Mouse (Mus musculus): Measurements from ENCODE around the gene Cox7a2. TPM values are rescaled to one million over a fixed set of nuclear protein-coding genes. Genes with fewer than 3 reads are reported as not detected.
A peak's percentile ranks its signal among the peaks of the same experiment; 100 is the strongest.

Gene Cox7a2
- polyA plus RNA-seq, 2 experiments = 279 to 577 TPM

GRCm38 (mm10) chr9:79796461-79797135 lies 36.9 kb upstream of the Cox7a2 start:
- Histone ChIP-seq H3K27me3 (ENCODE audit: control insufficient read depth, insufficient read depth, low read length) (no peaks in the 10 kb centered on the region), H3K9me3 (ENCODE audit: control insufficient read depth, low read length) (no peaks in the 10 kb centered on the region), H3K36me3 (replicated peaks; ENCODE audit: control insufficient read depth, insufficient read depth, low read depth) (no peaks in the 10 kb centered on the region), H3K4me1 (replicated peaks; ENCODE audit: control insufficient read depth in 2 of 2, insufficient read depth in 2 of 2, low read length in 1 of 2) (peaks cover 2 to 6% of the 10 kb centered on the region in 2 experiments), H3K4me2 (ENCODE audit: low read depth) (no peak overlapping the region), H3K27ac (no peak overlapping the region), H3K9ac (replicated peaks) (no peak overlapping the region), H3K4me3 (ENCODE audit: insufficient read depth in 1 of 2, low read depth in 2 of 2, low read length in 2 of 2) (no peak overlapping the region)
- no peak for DNase-seq (ENCODE audit: low read depth in 3 of 3, low spot score in 3 of 3)
- 53% methylated on average over 7 of the region's 7 CpGs for WGBS (ENCODE audit: insufficient replicate concordance)
- no peak for TF ChIP-seq EP300 (IDR thresholded peaks at IDR 0.05; ENCODE audit: low read depth)
- no peak for ATAC-seq (ENCODE audit: insufficient read depth)

DNA sequence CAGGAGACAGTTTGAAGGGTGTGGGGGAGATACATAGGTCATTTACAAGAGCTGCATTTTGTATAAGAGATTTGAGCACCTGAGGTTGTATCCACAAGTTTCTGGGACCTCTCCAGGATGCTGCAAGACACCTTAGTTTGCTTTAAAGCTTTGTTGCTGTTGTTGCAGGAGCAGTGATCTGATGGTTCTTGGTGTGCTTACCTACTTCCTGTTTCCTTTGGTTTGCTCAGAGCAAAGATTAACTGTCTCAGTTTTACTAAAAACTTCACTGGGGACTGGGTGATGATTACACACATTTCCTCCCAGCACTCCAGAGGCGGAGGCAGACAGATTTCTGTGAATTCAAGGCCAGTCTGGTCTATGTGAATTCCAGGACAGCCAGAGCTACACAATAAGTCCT lies 35.4 kb upstream of the Cox7a2 start:
- Histone ChIP-seq H3K27me3 (ENCODE audit: control insufficient read depth, insufficient read depth, low read length) (no peaks in the 10 kb centered on the region), H3K9ac (replicated peaks) (no peak overlapping the region), H3K4me2 (ENCODE audit: low read depth) (no peak overlapping the region), H3K4me3 (ENCODE audit: insufficient read depth in 1 of 2, low read depth in 2 of 2, low read length in 2 of 2) (no peak overlapping the region), H3K9me3 (ENCODE audit: control insufficient read depth, low read length) (no peaks in the 10 kb centered on the region), H3K4me1 (replicated peaks; ENCODE audit: control insufficient read depth in 2 of 2, insufficient read depth in 2 of 2, low read length in 1 of 2) (peaks cover 4 to 6% of the 10 kb centered on the region in 2 experiments), H3K27ac (no peak overlapping the region), H3K36me3 (replicated peaks; ENCODE audit: control insufficient read depth, insufficient read depth, low read depth) (no peaks in the 10 kb centered on the region)
- WGBS (ENCODE audit: insufficient replicate concordance) = 33% methylated on average over 1 of the region's 1 CpGs
- DNase-seq (ENCODE audit: low read depth in 3 of 3, low spot score in 3 of 3) (no peak), ATAC-seq (ENCODE audit: insufficient read depth) (no peak)
- no peak for TF ChIP-seq EP300 (IDR thresholded peaks at IDR 0.05; ENCODE audit: low read depth)
- TF ChIP-seq CTCF (IDR thresholded peaks at IDR 0.05; ENCODE audit: low read depth) = no peak

DNA sequence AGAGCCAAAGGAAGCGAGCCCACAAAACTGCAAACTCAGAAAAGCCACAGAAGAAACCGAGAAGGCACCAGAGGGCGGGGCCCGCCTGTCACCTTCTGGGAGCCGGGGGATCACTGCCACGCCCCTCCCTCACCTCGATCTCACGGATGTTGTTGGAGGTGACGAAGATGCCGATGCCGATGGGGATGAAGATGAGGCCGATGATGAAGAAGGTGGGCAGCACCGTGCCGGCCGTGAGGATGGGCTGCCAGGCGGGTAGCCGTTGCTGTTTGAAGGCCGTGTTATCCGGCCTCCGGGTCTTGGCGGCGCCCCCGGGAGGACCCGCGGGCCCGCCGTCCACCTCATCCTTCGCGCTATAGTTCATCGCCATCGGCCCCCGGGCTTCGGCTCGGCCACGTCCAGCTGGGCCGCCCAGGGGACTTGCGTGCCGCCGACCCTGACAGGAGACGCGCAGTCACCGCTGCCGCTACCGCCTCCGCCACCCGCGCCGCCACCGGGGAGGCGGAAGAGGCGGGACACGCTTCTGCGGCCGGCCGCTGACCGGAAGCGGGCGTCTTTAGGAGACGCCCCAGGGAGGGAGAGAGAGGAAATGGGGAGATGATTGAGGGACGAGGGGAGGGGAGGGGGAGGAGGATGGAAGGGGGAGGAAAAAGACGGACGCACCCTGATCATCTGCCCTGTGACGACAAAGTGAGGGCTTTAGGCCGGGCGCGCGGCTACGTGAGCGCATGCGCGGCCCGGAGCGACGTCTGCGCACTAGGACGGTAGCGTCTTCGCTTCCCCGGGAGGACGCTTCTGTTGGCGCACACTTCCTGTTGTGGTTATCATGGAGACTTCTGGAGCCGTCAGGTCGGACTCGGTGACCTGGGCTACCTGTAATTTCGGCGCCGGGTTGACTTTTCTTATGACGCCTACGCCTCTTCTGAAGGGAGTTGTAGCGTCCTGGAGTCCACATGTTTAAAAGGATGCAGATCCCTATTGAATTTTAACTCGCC lies 33.5 kb upstream of the Cox7a2 start, which contains the start of gene Tmem30a:
Gene Tmem30a (minus strand): TSS at position 667 of the 995 bp plus-strand sequence.
- under 1% methylated on average over 91 of the region's 91 CpGs for WGBS (ENCODE audit: insufficient replicate concordance)
- Histone ChIP-seq H3K4me1 (replicated peaks; ENCODE audit: control insufficient read depth in 2 of 2, insufficient read depth in 2 of 2, low read length in 1 of 2) (peaks cover 4 to 6% of the 10 kb centered on the region in 2 experiments), H3K9ac (replicated peaks) (peak within 1 kb of the TSS; percentile 92)

GRCm38 (mm10) chr9:79785794-79786085 lies 26.1 kb upstream of the Cox7a2 start:
- no peak overlapping the region for H3K27ac ChIP-seq
- TF ChIP-seq CTCF (IDR thresholded peaks at IDR 0.05; ENCODE audit: low read depth) (no peak), EP300 (IDR thresholded peaks at IDR 0.05; ENCODE audit: low read depth) (no peak)
- no peak overlapping the region for H3K9ac ChIP-seq (replicated peaks)
- no peaks in the 10 kb centered on the region for H3K36me3 ChIP-seq (replicated peaks; ENCODE audit: control insufficient read depth, insufficient read depth, low read depth)
- no peak overlapping the region for H3K4me2 ChIP-seq (ENCODE audit: low read depth)
- ATAC-seq (ENCODE audit: insufficient read depth) (no peak), DNase-seq (ENCODE audit: low read depth in 3 of 3, low spot score in 3 of 3) (no peak)
- H3K4me3 ChIP-seq (ENCODE audit: insufficient read depth in 1 of 2, low read depth in 2 of 2, low read length in 2 of 2) = no peak overlapping the region
- peaks cover 0 to 2% of the 10 kb centered on the region in 2 experiments; a peak in 2 of 4 replicates for H3K4me1 ChIP-seq (replicated peaks; ENCODE audit: control insufficient read depth in 2 of 2, insufficient read depth in 2 of 2, low read length in 1 of 2)
- WGBS (ENCODE audit: insufficient replicate concordance) = 56% methylated on average over 2 of the region's 2 CpGs
- no peaks in the 10 kb centered on the region for H3K27me3 ChIP-seq (ENCODE audit: control insufficient read depth, insufficient read depth, low read length)
- no peaks in the 10 kb centered on the region for H3K9me3 ChIP-seq (ENCODE audit: control insufficient read depth, low read length)

More for the DNA sequence above, 33.5 kb upstream of the Cox7a2 start, which contains the start of gene Tmem30a:
- ATAC-seq (ENCODE audit: insufficient read depth) = peak; percentile 95
- TF ChIP-seq CTCF (IDR thresholded peaks at IDR 0.05; ENCODE audit: low read depth) = peak; percentile 5; the same call in 1 of the 2 replicates
- TF ChIP-seq EP300 (IDR thresholded peaks at IDR 0.05; ENCODE audit: low read depth) = no peak
- no peaks in the 10 kb centered on the region for H3K27me3 ChIP-seq (ENCODE audit: control insufficient read depth, insufficient read depth, low read length)
- DNase-seq (ENCODE audit: low read depth in 3 of 3, low spot score in 3 of 3) = peak; percentile 84 to 88 (median 87)
- H3K9me3 ChIP-seq (ENCODE audit: control insufficient read depth, low read length) = no peaks in the 10 kb centered on the region
- peak within 1 kb of the TSS; percentile 74 for H3K4me2 ChIP-seq (ENCODE audit: low read depth)
- H3K27ac ChIP-seq = peak within 1 kb of the TSS; percentile 73
- no peaks in the 10 kb centered on the region for H3K36me3 ChIP-seq (replicated peaks; ENCODE audit: control insufficient read depth, insufficient read depth, low read depth)
- peak within 1 kb of the TSS; percentile 90 to 98 for H3K4me3 ChIP-seq (ENCODE audit: insufficient read depth in 1 of 2, low read depth in 2 of 2, low read length in 2 of 2)
